Mouse (Mus musculus) cortical plate, adult 2 months (tissue): ENCODE measurements at regions not wholly inside any gene's neighbourhood (a gene's known extent, or its start where the extent isn't known, plus 50 kb on each side); places are given as distances from the start of the nearest gene placed in this dataset.

Experiments
- H3K27ac ChIP-seq: fragments of 200-500 bp; 2 replicates; pipeline ENCODE4 v1.5.1; 2012; ENCODE audit warnings: low read length, control low read depth, inconsistent platforms; ENCODE audit not compliant: insufficient read depth
- H3K4me1 ChIP-seq: fragments of 200-500 bp; 2 replicates; pipeline ENCODE4 v1.6.1; 2011; ENCODE audit warnings: low read length; ENCODE audit not compliant: control insufficient read depth, insufficient read depth
- H3K4me3 ChIP-seq: fragments of 200-500 bp; 2 replicates; pipeline ENCODE4 v1.5.1; 2011; ENCODE audit warnings: mild to moderate bottlenecking, low read length, control low read depth; ENCODE audit not compliant: insufficient read depth
- CTCF ChIP-seq: fragments of 200-500 bp; IDR thresholded peaks from 2 replicates; pipeline ENCODE4 v1.5.1; 2011; ENCODE audit warnings: mild to moderate bottlenecking, control low read depth, low read length; ENCODE audit not compliant: insufficient read depth; ENCODE audit errors: extremely low read depth
- POLR2A ChIP-seq: fragments of 200-500 bp; IDR thresholded peaks from 2 replicates; pipeline ENCODE4 v1.6.1; 2011; ENCODE audit warnings: mild to moderate bottlenecking, low read length, control low read depth; ENCODE audit not compliant: insufficient read depth; ENCODE audit errors: extremely low read depth

- no peak overlapping the region for H3K27ac ChIP-seq
- no peaks in the 10 kb centered on the region; the same call in 1 of the 2 replicates for H3K4me1 ChIP-seq
- no peak overlapping the region for H3K4me3 ChIP-seq
- TF ChIP-seq POLR2A (no peak), CTCF (no peak)
These were observed 617.3 kb downstream of the Bcl11a start for GRCm38 (mm10) chr11:24695010-24695720.

- TF ChIP-seq CTCF (no peak), POLR2A (no peak)
- Histone ChIP-seq H3K4me1 (no peaks in the 10 kb centered on the region; the same call in 1 of the 2 replicates), H3K4me3 (no peak overlapping the region), H3K27ac (no peak overlapping the region)
These were observed 618.7 kb downstream of the Bcl11a start for GRCm38 (mm10) chr11:24696561-24696960.

- no peak overlapping the region for H3K4me3 ChIP-seq
- no peaks in the 10 kb centered on the region for H3K4me1 ChIP-seq
- H3K27ac ChIP-seq: no peak overlapping the region
- TF ChIP-seq CTCF (no peak), POLR2A (no peak)
These were observed 630.9 kb downstream of the Bcl11a start for GRCm38 (mm10) chr11:24708790-24709189.

- no peak overlapping the region for H3K4me3 ChIP-seq
- no peak for TF ChIP-seq POLR2A
- TF ChIP-seq CTCF: no peak
- 0 out of 2 replicates have a peak, but pooled peaks cover 2% of the 10 kb centered on the region for H3K4me1 ChIP-seq
- H3K27ac ChIP-seq: no peak overlapping the region
These were observed 638.9 kb downstream of the Bcl11a start for GRCm38 (mm10) chr11:24716539-24717287.

GRCm38 (mm10) chr11:24724259-24724937 is 646.5 kb downstream of the Bcl11a start:
- TF ChIP-seq CTCF: no peak
- no peak for TF ChIP-seq POLR2A

GRCm38 (mm10) chr11:24726331-24726730 is 648.5 kb downstream of the Bcl11a start:
- H3K4me1 ChIP-seq: no peaks in the 10 kb centered on the region; the same call in 1 of the 2 replicates
- H3K27ac ChIP-seq: no peak overlapping the region
- no peak overlapping the region for H3K4me3 ChIP-seq
- no peak for TF ChIP-seq CTCF
- no peak for TF ChIP-seq POLR2A

More at GRCm38 (mm10) chr11:24724259-24724937, 646.5 kb downstream of the Bcl11a start:
- no peak overlapping the region for H3K4me3 ChIP-seq
- H3K4me1 ChIP-seq: no peaks in the 10 kb centered on the region; the same call in 1 of the 2 replicates
- H3K27ac ChIP-seq: no peak overlapping the region

GRCm38 (mm10) chr11:24727404-24727803 is 649.5 kb downstream of the Bcl11a start:
- Histone ChIP-seq H3K4me3 (no peak overlapping the region), H3K27ac (no peak overlapping the region), H3K4me1 (no peaks in the 10 kb centered on the region; the same call in 1 of the 2 replicates)
- no peak for TF ChIP-seq POLR2A
- TF ChIP-seq CTCF: no peak

- H3K27ac ChIP-seq: no peak overlapping the region
- TF ChIP-seq CTCF (no peak), POLR2A (no peak)
These were observed 653.6 kb downstream of the Bcl11a start for GRCm38 (mm10) chr11:24731431-24731830.

GRCm38 (mm10) chr11:24739710-24740255 is 661.9 kb downstream of the Bcl11a start:
- no peak overlapping the region for H3K4me3 ChIP-seq
- H3K27ac ChIP-seq: no peak overlapping the region
- TF ChIP-seq CTCF: no peak
- no peak for TF ChIP-seq POLR2A
- no peaks in the 10 kb centered on the region for H3K4me1 ChIP-seq

More at GRCm38 (mm10) chr11:24731431-24731830, 653.6 kb downstream of the Bcl11a start:
- Histone ChIP-seq H3K4me1 (no peaks in the 10 kb centered on the region), H3K4me3 (no peak overlapping the region)

GRCm38 (mm10) chr11:24740466-24740865 is 662.6 kb downstream of the Bcl11a start:
- H3K27ac ChIP-seq: no peak overlapping the region
- no peaks in the 10 kb centered on the region for H3K4me1 ChIP-seq
- no peak overlapping the region for H3K4me3 ChIP-seq
- TF ChIP-seq POLR2A (no peak), CTCF (no peak)
